Mouse (Mus musculus) spleen, adult 2 months (tissue): ENCODE data around the gene Taok3. TPM values are rescaled to one million over a fixed set of nuclear protein-coding genes. Genes with fewer than 3 reads are reported as not detected.

Source experiments
- DNase-seq, 2 experiments: peaks; one replicate each; pipeline versions ENCODE4 v3.0.0 to v3.0.0-alpha.2; 2012 to 2021; ENCODE audit warnings: low spot score in 2 of 2, low read depth in 1 of 2
- H3K27ac ChIP-seq: fragments of 200-500 bp; 2 replicates; pipeline ENCODE4 v1.5.1; 2012; ENCODE audit warnings: low read length, inconsistent platforms; ENCODE audit not compliant: insufficient read depth
- H3K27me3 ChIP-seq: fragments of 200-500 bp; 2 replicates; pipeline ENCODE4 v1.6.1; 2012; ENCODE audit warnings: mild to moderate bottlenecking, moderate library complexity, low read length, inconsistent platforms; ENCODE audit not compliant: control insufficient read depth, insufficient read depth
- H3K36me3 ChIP-seq: fragments of 200-500 bp; 2 replicates; pipeline ENCODE4 v1.6.1; 2012; ENCODE audit warnings: mild to moderate bottlenecking, low read length, inconsistent platforms; ENCODE audit not compliant: control insufficient read depth, insufficient read depth
- H3K4me1 ChIP-seq: fragments of 200-500 bp; 2 replicates; pipeline ENCODE4 v1.6.1; 2011; ENCODE audit warnings: inconsistent platforms; ENCODE audit not compliant: control insufficient read depth, insufficient read depth, insufficient read length
- H3K4me3 ChIP-seq: fragments of 200-500 bp; 2 replicates; pipeline ENCODE4 v1.5.1; 2011; ENCODE audit warnings: mild to moderate bottlenecking, inconsistent platforms; ENCODE audit not compliant: insufficient read depth, insufficient read length; ENCODE audit errors: extremely low read depth
- CTCF ChIP-seq: fragments of 200-500 bp; IDR thresholded peaks from 2 replicates; pipeline ENCODE4 v1.5.1; 2011; ENCODE audit warnings: mild to moderate bottlenecking, inconsistent platforms; ENCODE audit not compliant: insufficient read depth, insufficient read length, insufficient replicate concordance; ENCODE audit errors: extremely low read depth
- POLR2A ChIP-seq: fragments of 200-500 bp; IDR thresholded peaks from 2 replicates; pipeline ENCODE4 v1.6.1; 2011; ENCODE audit warnings: low read depth, low read length, inconsistent platforms
- WGBS: fragments of 180-500 bp; shearing (Covaris S2); methylation state at CpG from one replicate; pipeline ENCODE4 v1.1.7; 2018; 5-methylcytosine and 5-hydroxymethylcytosine counted together
- polyA plus RNA-seq: library from polyadenylated mRNA; depleted of rRNA; stranded (reverse); fragments of >200 nt; gene quantifications from 2 replicates; pipeline ENCODE4 v1.2.3, GENCODE M21; 2012; rRNA removed

The Taok3 gene
- polyA plus RNA-seq = 18.4 and 26.6 TPM in 2 replicates

DNA sequence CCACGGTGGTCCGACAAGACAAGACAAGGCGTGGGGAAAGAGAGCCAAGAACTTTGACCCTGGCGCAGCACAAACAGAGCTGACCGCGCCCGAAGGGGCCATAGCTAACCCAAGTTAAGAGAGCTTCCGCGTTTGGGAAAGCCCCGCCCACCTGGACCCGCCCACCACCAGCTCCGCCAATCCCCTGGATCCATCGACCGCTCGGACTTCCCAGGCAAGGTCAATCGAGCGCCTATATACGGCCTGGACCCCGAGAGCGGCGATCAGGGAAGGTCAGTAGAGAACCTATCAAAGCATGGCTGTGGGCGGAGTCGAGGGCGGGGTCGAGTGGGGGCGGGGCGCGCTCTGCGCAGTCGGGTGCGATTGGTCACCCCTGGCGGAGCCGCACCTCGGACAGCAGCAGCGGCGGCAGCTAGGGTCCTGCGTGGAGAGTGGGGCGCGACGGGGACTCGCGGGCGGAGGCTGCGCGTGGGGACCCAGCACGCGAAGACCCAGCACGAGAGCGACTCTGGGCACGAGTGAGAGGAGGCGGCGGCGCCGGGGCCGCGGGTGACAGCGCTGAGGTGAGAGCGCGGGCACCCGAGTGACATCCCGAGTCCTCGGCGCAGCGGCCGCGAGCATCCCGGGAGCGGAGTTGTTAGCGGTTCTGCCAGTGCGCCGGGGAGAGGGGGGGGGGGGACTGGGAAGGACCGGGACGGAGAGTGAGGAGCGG lies at the start of gene Taok3:
TSS of gene Taok3 (plus strand) at position 353 of the 712 bp plus-strand sequence.
- Histone ChIP-seq H3K4me3 (peak within 1 kb of the TSS; percentile 97), H3K36me3 (no peaks in the 10 kb centered on the region), H3K4me1 (no peaks in the 10 kb centered on the region; the same call in 1 of the 2 replicates), H3K27me3 (no peaks in the 10 kb centered on the region; the same call in 1 of the 2 replicates), H3K27ac (peak within 1 kb of the TSS; percentile 87)
- WGBS = under 1% methylated on average over 74 of the region's 74 CpGs
- TF ChIP-seq POLR2A = peak; percentile 92
- TF ChIP-seq CTCF = no peak
- peak; percentile 98 to 99 for DNase-seq

GRCm38 (mm10) chr5:117087718-117088117 lies 32.2 kb upstream of the Taok3 start:
- DNase-seq = no peak
- WGBS = 13% methylated on average over 13 of the region's 13 CpGs
- TF ChIP-seq CTCF (no peak), POLR2A (no peak)
- Histone ChIP-seq H3K27ac (no peak overlapping the region), H3K4me3 (no peak overlapping the region), H3K27me3 (no peaks in the 10 kb centered on the region), H3K4me1 (peaks cover 4% of the 10 kb centered on the region), H3K36me3 (peaks cover 13% of the 10 kb centered on the region)

DNA sequence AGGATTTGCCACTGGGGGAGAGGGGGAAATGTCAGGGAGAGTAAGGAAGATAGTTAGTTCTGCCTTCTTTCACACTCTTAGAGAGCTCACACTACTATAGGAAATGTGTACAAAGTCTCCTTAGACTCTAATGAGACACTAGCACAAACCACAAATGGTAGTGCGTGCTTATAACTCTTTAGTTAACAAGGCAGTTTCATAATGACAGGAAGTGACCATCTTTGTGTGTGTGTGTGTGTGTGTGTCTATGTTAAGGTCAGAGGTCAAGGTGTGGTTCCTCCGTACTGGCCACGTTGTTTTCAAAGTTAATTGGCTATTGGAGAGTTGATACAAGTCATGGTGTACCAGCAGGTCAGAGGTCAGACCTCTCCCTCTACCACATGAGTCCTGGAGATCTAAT lies 30.8 kb upstream of the Taok3 start:
- H3K4me1 ChIP-seq = peaks cover 4% of the 10 kb centered on the region
- 21% methylated on average over 3 of the region's 3 CpGs for WGBS
- no peak overlapping the region for H3K27ac ChIP-seq
- no peak for TF ChIP-seq CTCF
- TF ChIP-seq POLR2A = no peak
- DNase-seq = no peak
- no peak overlapping the region for H3K4me3 ChIP-seq
- H3K27me3 ChIP-seq = no peaks in the 10 kb centered on the region
- H3K36me3 ChIP-seq = peaks cover 18% of the 10 kb centered on the region

GRCm38 (mm10) chr5:117089786-117090185 lies 30.1 kb upstream of the Taok3 start:
- Histone ChIP-seq H3K27ac (no peak overlapping the region), H3K27me3 (no peaks in the 10 kb centered on the region), H3K36me3 (peaks cover 19% of the 10 kb centered on the region), H3K4me3 (no peak overlapping the region), H3K4me1 (peaks cover 4% of the 10 kb centered on the region)
- 29% methylated on average over 6 of the region's 6 CpGs for WGBS
- no peak for DNase-seq
- TF ChIP-seq CTCF (no peak), POLR2A (no peak)

DNA sequence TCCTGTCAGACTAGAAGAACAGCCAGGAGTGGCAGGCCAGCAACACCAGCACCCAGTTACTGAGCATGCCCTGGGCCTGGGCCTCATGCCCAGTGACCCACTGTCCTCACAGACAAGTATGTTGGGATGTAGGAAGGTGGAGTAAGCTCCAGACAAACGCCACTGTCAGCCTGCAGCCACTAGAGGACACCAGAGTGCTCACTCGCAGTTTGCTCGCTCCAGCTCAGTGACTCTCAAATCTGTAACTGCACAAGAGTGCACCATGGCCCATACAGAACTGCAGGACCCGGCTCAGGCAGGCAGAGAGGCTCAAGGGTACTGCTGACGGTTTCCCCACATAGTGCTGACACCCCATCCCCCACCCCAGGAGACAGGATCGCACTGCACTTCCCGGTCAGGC lies 25.5 kb upstream of the Taok3 start:
- 66% methylated on average over 7 of the region's 7 CpGs for WGBS

DNA sequence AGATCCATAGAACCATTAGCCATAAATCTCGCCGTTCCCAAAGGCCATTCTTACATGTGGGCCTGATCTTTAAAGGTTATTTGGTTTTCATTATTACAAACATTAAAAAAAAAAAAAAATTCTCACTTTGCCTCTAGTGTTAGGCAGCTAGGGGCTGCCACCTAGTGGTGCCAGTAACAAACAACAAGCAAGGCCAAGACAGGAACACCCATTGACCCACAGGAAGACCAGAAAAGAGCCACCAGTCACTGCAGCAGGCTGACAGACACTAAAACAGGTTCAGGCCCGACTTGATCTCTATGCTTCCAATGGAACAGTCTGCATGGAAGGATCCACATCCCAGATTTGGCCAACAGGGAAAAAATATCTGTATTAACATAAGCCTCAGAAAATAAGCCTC lies 23.2 kb upstream of the Taok3 start:
- no peaks in the 10 kb centered on the region for H3K4me1 ChIP-seq
- H3K36me3 ChIP-seq = peaks cover 32% of the 10 kb centered on the region
- H3K27ac ChIP-seq = no peak overlapping the region
- 47% methylated on average over 3 of the region's 3 CpGs for WGBS
- no peak overlapping the region for H3K4me3 ChIP-seq
- peak in 1 of 2 experiments; percentile 51 for DNase-seq
- no peak for TF ChIP-seq POLR2A
- TF ChIP-seq CTCF = peak; percentile 57; the same call in 1 of the 2 replicates
- no peaks in the 10 kb centered on the region for H3K27me3 ChIP-seq

More for the DNA sequence above, 25.5 kb upstream of the Taok3 start:
- Histone ChIP-seq H3K27ac (no peak overlapping the region), H3K36me3 (peaks cover 28% of the 10 kb centered on the region), H3K4me1 (peaks cover 3% of the 10 kb centered on the region), H3K4me3 (no peak overlapping the region), H3K27me3 (no peaks in the 10 kb centered on the region)
- TF ChIP-seq CTCF (peak; percentile 12; the same call in 1 of the 2 replicates), POLR2A (no peak)
- no peak for DNase-seq

- no peaks in the 10 kb centered on the region for H3K4me1 ChIP-seq
- no peak overlapping the region for H3K4me3 ChIP-seq
- TF ChIP-seq CTCF = no peak
- no peak for TF ChIP-seq POLR2A
- peaks cover 25% of the 10 kb centered on the region for H3K36me3 ChIP-seq
- no peak overlapping the region for H3K27ac ChIP-seq
- DNase-seq = no peak
- no peaks in the 10 kb centered on the region for H3K27me3 ChIP-seq
- WGBS = 88% methylated on average over 5 of the region's 5 CpGs
These were observed 20.9 kb upstream of the Taok3 start for GRCm38 (mm10) chr5:117099008-117099407.
